Mouse (Mus musculus): ENCODE results near the gene Adam23. TPM values are rescaled to one million over a fixed set of nuclear protein-coding genes. Genes with fewer than 3 reads are reported as not detected.

Adam23 gene
- polyA plus RNA-seq, 1 experiment = 0.40 TPM

GRCm38 (mm10) chr1:63473272-63473671, 27.6 kb downstream of the Adam23 start:
- no peak for TF ChIP-seq CTCF (IDR thresholded peaks at IDR 0.05; ENCODE audit: low read depth, low read length)
- no peak for TF ChIP-seq POLR2A (IDR thresholded peaks at IDR 0.05; ENCODE audit: borderline replicate concordance, low read depth, low read length)
- Histone ChIP-seq H3K27ac (ENCODE audit: insufficient read depth, low read depth, low read length) (no peak overlapping the region), H3K4me1 (ENCODE audit: control insufficient read depth, insufficient read depth, low read length) (no peaks in the 10 kb centered on the region), H3K4me3 (ENCODE audit: insufficient read depth, low read length) (no peak overlapping the region)

GRCm38 (mm10) chr1:63473696-63474095, 28.0 kb downstream of the Adam23 start:
- Histone ChIP-seq H3K4me3 (ENCODE audit: insufficient read depth, low read length) (no peak overlapping the region), H3K4me1 (ENCODE audit: control insufficient read depth, insufficient read depth, low read length) (no peaks in the 10 kb centered on the region)
- TF ChIP-seq CTCF (IDR thresholded peaks at IDR 0.05; ENCODE audit: low read depth, low read length) (no peak), POLR2A (IDR thresholded peaks at IDR 0.05; ENCODE audit: borderline replicate concordance, low read depth, low read length) (no peak)

GRCm38 (mm10) chr1:63478946-63479345, 33.3 kb downstream of the Adam23 start:
- no peak for TF ChIP-seq CTCF (IDR thresholded peaks at IDR 0.05; ENCODE audit: low read depth, low read length)
- no peak for TF ChIP-seq POLR2A (IDR thresholded peaks at IDR 0.05; ENCODE audit: borderline replicate concordance, low read depth, low read length)
- Histone ChIP-seq H3K27ac (ENCODE audit: insufficient read depth, low read depth, low read length) (no peak overlapping the region), H3K4me3 (ENCODE audit: insufficient read depth, low read length) (no peak overlapping the region), H3K4me1 (ENCODE audit: control insufficient read depth, insufficient read depth, low read length) (no peaks in the 10 kb centered on the region)

More at GRCm38 (mm10) chr1:63473696-63474095, 28.0 kb downstream of the Adam23 start:
- H3K27ac ChIP-seq (ENCODE audit: insufficient read depth, low read depth, low read length) = no peak overlapping the region

GRCm38 (mm10) chr1:63484646-63485045, 39.0 kb downstream of the Adam23 start:
- H3K27ac ChIP-seq (ENCODE audit: insufficient read depth, low read depth, low read length) = no peak overlapping the region
- no peaks in the 10 kb centered on the region for H3K4me1 ChIP-seq (ENCODE audit: control insufficient read depth, insufficient read depth, low read length)
- H3K4me3 ChIP-seq (ENCODE audit: insufficient read depth, low read length) = no peak overlapping the region
- TF ChIP-seq POLR2A (IDR thresholded peaks at IDR 0.05; ENCODE audit: borderline replicate concordance, low read depth, low read length) (no peak), CTCF (IDR thresholded peaks at IDR 0.05; ENCODE audit: low read depth, low read length) (no peak)

GRCm38 (mm10) chr1:63486646-63487045, 41.0 kb downstream of the Adam23 start:
- TF ChIP-seq POLR2A (IDR thresholded peaks at IDR 0.05; ENCODE audit: borderline replicate concordance, low read depth, low read length) (no peak), CTCF (IDR thresholded peaks at IDR 0.05; ENCODE audit: low read depth, low read length) (no peak)
- no peaks in the 10 kb centered on the region for H3K4me1 ChIP-seq (ENCODE audit: control insufficient read depth, insufficient read depth, low read length)
- H3K27ac ChIP-seq (ENCODE audit: insufficient read depth, low read depth, low read length) = no peak overlapping the region
- H3K4me3 ChIP-seq (ENCODE audit: insufficient read depth, low read length) = no peak overlapping the region

- TF ChIP-seq POLR2A (IDR thresholded peaks at IDR 0.05; ENCODE audit: borderline replicate concordance, low read depth, low read length) (no peak), CTCF (IDR thresholded peaks at IDR 0.05; ENCODE audit: low read depth, low read length) (no peak)
- Histone ChIP-seq H3K27ac (ENCODE audit: insufficient read depth, low read depth, low read length) (no peak overlapping the region), H3K4me1 (ENCODE audit: control insufficient read depth, insufficient read depth, low read length) (no peaks in the 10 kb centered on the region), H3K4me3 (ENCODE audit: insufficient read depth, low read length) (no peak overlapping the region)
Measured at GRCm38 (mm10) chr1:63491001-63491400, 45.3 kb downstream of the Adam23 start.

GRCm38 (mm10) chr1:63493325-63493724, 47.6 kb downstream of the Adam23 start:
- TF ChIP-seq POLR2A (IDR thresholded peaks at IDR 0.05; ENCODE audit: borderline replicate concordance, low read depth, low read length) (no peak), CTCF (IDR thresholded peaks at IDR 0.05; ENCODE audit: low read depth, low read length) (no peak)
- Histone ChIP-seq H3K4me3 (ENCODE audit: insufficient read depth, low read length) (no peak overlapping the region), H3K27ac (ENCODE audit: insufficient read depth, low read depth, low read length) (no peak overlapping the region), H3K4me1 (ENCODE audit: control insufficient read depth, insufficient read depth, low read length) (no peaks in the 10 kb centered on the region)

GRCm38 (mm10) chr1:63507386-63507785, 61.7 kb downstream of the Adam23 start:
- no peak overlapping the region for H3K4me3 ChIP-seq (ENCODE audit: insufficient read depth, low read length)
- H3K27ac ChIP-seq (ENCODE audit: insufficient read depth, low read depth, low read length) = no peak overlapping the region
- TF ChIP-seq CTCF (IDR thresholded peaks at IDR 0.05; ENCODE audit: low read depth, low read length) = no peak
- TF ChIP-seq POLR2A (IDR thresholded peaks at IDR 0.05; ENCODE audit: borderline replicate concordance, low read depth, low read length) = no peak
- H3K4me1 ChIP-seq (ENCODE audit: control insufficient read depth, insufficient read depth, low read length) = no peaks in the 10 kb centered on the region

- TF ChIP-seq POLR2A (IDR thresholded peaks at IDR 0.05; ENCODE audit: borderline replicate concordance, low read depth, low read length) (no peak), CTCF (IDR thresholded peaks at IDR 0.05; ENCODE audit: low read depth, low read length) (no peak)
- no peaks in the 10 kb centered on the region for H3K4me1 ChIP-seq (ENCODE audit: control insufficient read depth, insufficient read depth, low read length)
- no peak overlapping the region for H3K27ac ChIP-seq (ENCODE audit: insufficient read depth, low read depth, low read length)
- no peak overlapping the region for H3K4me3 ChIP-seq (ENCODE audit: insufficient read depth, low read length)
Measured at GRCm38 (mm10) chr1:63508801-63509200, 63.1 kb downstream of the Adam23 start.

GRCm38 (mm10) chr1:63511416-63511815, 65.7 kb downstream of the Adam23 start:
- H3K4me1 ChIP-seq (ENCODE audit: control insufficient read depth, insufficient read depth, low read length) = no peaks in the 10 kb centered on the region
- H3K4me3 ChIP-seq (ENCODE audit: insufficient read depth, low read length) = no peak overlapping the region
- TF ChIP-seq POLR2A (IDR thresholded peaks at IDR 0.05; ENCODE audit: borderline replicate concordance, low read depth, low read length) = no peak
- TF ChIP-seq CTCF (IDR thresholded peaks at IDR 0.05; ENCODE audit: low read depth, low read length) = no peak
- no peak overlapping the region for H3K27ac ChIP-seq (ENCODE audit: insufficient read depth, low read depth, low read length)

GRCm38 (mm10) chr1:63517800-63518199, 72.1 kb downstream of the Adam23 start:
- no peaks in the 10 kb centered on the region for H3K4me1 ChIP-seq (ENCODE audit: control insufficient read depth, insufficient read depth, low read length)
- no peak overlapping the region for H3K27ac ChIP-seq (ENCODE audit: insufficient read depth, low read depth, low read length)
- H3K4me3 ChIP-seq (ENCODE audit: insufficient read depth, low read length) = no peak overlapping the region
- TF ChIP-seq POLR2A (IDR thresholded peaks at IDR 0.05; ENCODE audit: borderline replicate concordance, low read depth, low read length) (no peak), CTCF (IDR thresholded peaks at IDR 0.05; ENCODE audit: low read depth, low read length) (no peak)
